Mouse (Mus musculus) stomach, postnatal 0 days (tissue): ENCODE measurements around the gene Pdzd2.

Source experiments
- CTCF ChIP-seq: IDR thresholded peaks from 2 replicates; pipeline ENCODE4 v1.5.1; 2016; ENCODE audit warnings: antibody characterized with exemption, low read depth, mild to moderate bottlenecking, moderate library complexity
- EP300 ChIP-seq: optimal IDR thresholded peaks from 2 replicates; pipeline ENCODE3; 2016; ENCODE audit warnings: antibody characterized with exemption

GRCm38 (mm10) chr15:12718819-12719218 lies 20.9 kb downstream of the Pdzd2 start:
- TF ChIP-seq CTCF (no peak), EP300 (no peak)
